Mouse (Mus musculus): ENCODE results near the gene Rgs8.

The Rgs8 gene

DNA sequence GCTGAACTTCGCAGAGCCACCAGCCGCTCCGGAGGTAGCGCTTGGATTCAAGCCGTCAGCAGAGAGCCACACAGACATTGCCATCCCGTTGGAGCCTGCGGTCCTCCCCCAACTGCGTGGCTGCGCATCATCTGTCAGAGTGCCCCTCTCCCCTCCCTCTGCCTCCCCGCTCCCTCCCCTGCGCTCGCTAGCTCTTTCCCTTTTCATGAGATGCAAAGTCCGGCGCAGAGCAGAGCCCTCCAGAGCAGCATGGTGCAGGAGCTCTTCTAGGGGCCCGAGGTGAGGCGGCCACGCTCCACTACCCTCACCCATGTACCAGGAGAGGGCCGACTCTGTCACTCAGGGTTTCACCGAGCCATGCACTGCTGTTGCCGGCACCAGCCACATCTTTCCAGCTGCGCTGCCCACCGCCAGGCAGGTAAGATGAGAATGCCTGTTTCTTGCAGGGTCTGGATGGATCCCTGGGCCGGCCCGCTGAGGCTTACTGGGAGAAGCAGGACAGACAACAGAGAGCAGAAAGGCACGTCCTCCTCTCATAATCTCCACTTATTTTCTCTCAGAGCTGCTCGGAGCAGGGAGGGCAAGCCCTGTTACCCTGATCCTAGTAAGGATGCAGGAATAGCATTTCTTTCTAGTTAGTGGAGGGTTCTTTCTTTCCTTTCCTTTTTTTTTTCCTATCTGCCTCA lies at the start of gene Rgs8:
Gene Rgs8 (plus strand): TSS at position 88 of the 686 bp plus-strand sequence.
- ATAC-seq (ENCODE audit: insufficient number of reproducible peaks, low FRiP score, low TSS enrichment) = peak; percentile 84

DNA sequence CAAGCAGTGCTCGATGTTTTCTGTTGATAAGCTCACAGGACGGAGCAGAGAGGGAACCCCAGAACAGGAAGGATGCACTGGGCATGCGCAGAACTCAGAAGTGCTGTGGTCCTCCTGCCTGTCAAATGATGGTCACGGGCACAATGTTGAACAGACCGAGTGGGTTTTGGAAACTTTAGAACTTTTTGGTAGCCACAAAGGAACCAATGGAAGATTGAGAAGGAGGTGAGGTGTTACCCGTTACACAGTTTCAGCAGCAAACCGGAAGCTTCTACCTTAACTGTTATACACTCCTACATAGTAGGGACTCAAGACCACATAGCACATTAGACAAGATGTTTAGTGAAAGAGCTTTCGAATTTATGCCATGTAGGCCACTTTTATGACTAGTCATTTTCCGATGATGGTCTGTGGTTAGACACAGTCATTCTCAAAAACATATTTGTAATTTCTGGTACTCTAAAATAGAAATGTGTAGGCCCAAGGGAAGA lies 35.4 kb upstream of the Rgs8 start:
- no peak for ATAC-seq (ENCODE audit: insufficient number of reproducible peaks, low FRiP score, low TSS enrichment)

DNA sequence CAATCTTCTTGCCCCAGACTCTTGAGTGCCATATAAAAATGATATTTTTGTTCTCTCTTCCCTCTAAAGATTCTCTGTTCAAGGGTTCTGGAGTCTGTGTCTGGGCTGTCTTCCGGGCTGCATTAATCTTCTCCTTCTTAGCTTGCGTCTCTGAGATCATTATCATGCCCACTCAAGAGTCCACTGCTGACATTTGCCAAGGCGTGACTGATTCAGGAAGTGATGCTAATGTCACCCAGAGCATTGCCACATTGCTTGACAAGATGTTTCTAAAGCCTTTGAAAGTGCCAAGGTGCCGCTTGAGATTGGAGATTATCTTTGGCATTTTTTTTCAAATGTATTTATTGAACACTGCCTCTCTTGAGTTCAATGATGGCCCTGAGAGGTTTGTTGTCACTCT lies 29.8 kb upstream of the Rgs8 start:
- ATAC-seq (ENCODE audit: insufficient number of reproducible peaks, low FRiP score, low TSS enrichment) = no peak

DNA sequence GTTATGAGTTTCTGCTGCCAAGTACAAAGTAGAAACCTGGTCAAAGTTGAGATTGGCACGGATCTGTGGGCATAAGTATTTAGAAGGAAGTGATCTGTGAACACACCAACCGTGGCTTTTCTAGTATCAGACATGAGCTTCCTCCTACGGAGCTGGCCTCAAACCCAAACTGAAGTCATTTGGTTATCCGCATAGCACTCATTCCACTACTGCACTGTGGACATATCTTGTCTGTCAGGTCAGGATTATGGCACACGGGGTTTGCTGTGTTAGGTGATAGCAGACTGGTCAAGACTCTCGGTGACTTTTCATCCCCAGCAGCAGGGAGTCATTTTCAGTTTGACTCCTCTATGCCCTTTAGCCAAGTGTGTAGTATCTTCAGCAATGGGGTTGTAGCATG lies 20.1 kb upstream of the Rgs8 start:
- ATAC-seq (ENCODE audit: insufficient number of reproducible peaks, low FRiP score, low TSS enrichment) = no peak

DNA sequence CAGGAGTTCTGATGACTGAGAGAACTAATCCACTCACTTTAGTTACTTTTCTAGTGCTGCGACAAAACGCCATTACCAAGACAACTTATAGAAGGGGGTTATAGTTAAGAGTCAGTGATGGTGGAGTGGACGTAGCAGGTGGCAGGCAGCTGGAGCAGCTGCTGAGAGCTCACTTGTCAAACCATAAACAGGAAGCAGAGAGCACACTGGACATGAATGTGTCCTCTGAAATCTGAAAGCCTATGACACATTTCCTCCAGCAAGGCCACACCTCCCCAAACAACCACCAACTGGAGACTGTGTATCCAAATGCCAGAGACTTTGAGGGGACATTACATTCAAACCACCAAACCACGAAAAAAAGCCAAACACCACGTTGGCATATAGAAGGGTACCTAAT lies 17.8 kb upstream of the Rgs8 start:
- no peak for ATAC-seq (ENCODE audit: insufficient number of reproducible peaks, low FRiP score, low TSS enrichment)

DNA sequence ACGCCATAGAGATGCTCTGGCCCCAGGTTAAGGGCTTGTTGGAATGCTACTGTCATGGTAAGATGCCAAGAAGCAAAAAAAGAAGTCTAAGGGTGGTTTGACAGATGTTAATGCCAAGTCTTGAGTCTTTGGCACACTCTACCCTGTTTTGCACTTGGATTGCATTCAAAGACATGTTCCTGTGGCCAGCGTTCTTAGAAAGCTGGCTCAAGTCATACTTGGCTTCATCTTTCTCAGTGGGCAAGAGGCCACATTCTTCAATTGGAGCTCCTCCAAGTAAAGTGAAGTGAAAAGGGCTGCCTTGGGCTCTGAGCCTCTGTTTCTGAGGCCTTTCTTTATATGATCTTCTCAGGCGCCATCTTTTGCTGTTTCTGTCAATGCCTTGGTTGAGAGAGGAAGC lies 17.3 kb upstream of the Rgs8 start:
- no peak for ATAC-seq (ENCODE audit: insufficient number of reproducible peaks, low FRiP score, low TSS enrichment)

DNA sequence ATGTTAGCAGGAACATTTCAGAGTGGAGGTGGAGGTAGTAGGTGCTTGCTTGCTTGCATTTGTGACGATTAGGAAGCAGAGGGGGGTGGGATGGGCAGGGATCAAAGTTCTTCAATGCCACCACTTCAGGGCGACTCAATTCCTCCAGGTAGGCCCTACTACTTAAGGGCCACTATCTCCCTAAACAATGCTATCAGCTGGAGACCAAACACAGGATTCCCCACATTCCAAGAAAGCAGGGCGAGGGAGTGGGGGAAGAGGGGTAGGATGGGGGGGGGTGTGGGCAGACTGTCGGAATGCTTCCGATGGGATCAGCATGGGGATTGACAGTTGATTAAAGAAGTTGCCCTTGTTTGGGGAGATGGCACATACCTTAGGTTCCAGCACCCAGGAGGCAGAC lies 16.0 kb upstream of the Rgs8 start:
- ATAC-seq (ENCODE audit: insufficient number of reproducible peaks, low FRiP score, low TSS enrichment) = no peak

DNA sequence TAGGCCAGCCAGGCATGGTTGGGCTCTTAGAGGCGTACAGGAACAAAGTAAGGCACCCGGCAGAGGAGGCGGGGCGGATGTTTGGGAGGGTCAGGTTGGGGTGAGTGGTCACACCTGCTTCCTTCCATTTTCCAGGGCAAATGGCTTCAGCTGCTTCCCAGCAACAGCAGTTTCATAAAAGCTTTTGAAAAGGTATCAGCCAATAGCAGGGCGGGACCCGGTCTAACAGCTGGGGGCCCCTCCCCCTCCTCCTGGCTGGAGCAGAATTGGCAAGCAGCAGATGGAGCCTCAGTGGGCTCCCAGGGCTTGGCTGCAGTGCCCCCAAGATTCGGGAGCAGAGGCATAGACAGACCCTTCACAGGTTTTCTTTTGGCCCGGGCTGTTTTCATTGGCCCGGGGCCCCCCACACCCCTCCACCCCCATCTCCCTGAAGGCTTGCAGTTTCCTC lies 11.3 kb upstream of the Rgs8 start:
- no peak for ATAC-seq (ENCODE audit: insufficient number of reproducible peaks, low FRiP score, low TSS enrichment)

DNA sequence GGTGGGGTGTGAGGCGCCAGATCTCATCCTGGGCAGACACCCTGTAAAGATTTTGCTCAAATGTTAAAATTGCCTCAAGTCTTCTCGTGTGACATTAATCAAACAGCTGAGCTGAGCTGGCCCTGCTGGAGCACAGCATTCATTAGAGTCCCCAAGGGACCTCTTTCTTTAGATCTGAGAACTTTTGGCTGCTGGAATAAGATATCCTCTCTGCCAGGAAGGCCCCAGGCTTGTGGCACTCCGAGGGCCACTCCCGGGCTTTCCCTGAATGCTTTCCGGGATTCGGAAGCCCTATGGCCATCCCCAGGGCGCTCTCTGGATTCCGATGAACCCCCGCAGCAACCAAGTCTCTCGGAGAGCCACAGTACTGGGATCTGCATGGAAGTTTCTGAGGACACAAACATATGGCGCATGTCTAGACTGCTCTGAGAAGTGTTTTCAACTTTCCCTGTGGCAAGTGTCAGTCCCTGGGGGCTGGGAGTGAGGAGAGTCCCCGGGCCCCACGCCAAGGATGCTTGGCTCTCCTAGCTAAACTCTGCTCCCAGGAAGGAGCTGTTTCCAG lies 10.8 kb upstream of the Rgs8 start:
- ATAC-seq (ENCODE audit: insufficient number of reproducible peaks, low FRiP score, low TSS enrichment) = no peak

DNA sequence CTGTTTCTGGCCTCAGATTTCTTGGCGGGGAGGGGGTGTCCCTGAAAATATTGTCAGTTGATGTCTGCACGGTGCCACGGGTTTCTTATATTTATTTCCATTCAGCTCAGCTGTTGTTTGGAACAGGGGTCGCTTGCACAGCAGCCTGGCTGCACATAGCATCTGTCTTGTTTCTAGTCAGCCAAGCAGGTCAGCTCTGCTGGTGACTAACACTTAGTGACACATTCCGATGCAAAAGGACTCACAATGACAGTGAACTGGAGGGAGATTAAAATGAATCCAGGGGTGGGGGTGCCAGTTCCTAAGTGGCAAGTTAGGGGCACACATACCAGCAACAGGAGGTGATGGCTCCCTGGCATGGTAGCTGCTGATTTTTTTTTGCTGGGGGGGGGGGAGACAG lies 849 bp downstream of the Rgs8 start:
- no peak for ATAC-seq (ENCODE audit: insufficient number of reproducible peaks, low FRiP score, low TSS enrichment)

DNA sequence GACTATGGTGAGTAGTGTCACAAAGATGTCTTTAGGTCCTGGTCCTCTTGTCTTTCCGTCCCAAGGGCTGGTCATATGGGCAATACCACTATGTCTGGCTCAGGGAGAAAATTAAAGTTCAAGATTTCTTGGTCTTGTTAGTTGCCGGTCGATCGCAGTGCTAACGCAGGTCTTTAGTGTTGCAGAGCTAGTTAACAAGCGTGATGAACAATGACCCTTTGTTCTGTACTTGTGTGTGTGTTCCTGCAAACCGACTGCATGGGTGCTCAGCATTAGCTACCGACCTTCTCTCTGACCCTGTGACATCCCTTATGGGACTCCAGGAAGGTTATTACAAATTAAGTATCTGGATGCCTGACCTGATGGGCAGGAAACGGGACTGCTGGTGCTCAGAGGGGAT lies 6.8 kb downstream of the Rgs8 start:
- ATAC-seq (ENCODE audit: insufficient number of reproducible peaks, low FRiP score, low TSS enrichment) = no peak

DNA sequence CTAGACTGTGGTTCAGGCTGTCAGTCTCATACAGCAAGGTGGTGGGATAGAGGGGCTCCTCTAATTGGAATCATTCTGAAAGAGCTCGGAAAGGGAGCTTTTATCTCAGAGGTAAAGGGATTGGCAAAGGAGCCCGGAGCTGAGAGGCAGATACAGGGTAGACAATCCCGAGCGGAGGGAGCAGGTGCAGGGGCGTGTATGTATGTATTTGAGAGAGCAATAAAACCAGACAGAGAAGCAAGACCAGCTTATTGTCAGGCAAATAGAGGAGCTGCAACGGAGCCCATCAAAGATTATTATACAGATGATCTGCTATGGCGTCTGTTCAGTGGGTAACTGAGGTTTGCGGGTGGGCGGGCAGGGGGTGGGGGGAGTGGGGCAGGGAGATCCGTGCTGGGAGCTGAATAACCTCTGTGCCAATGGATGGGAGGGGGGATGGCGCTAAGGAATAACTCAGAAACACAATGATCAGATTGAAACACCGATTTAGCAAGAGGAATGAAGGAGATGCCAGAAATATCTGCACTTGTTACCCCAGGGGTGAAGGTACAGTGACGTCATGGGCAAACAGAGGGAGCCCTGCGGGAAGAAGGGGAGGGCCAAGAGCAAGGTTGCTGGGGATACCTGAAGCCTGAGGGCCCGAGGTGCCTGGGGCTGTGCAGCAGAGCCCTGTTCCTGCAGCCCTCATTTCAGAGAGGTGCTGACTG lies 8.3 kb downstream of the Rgs8 start:
- no peak for ATAC-seq (ENCODE audit: insufficient number of reproducible peaks, low FRiP score, low TSS enrichment)

DNA sequence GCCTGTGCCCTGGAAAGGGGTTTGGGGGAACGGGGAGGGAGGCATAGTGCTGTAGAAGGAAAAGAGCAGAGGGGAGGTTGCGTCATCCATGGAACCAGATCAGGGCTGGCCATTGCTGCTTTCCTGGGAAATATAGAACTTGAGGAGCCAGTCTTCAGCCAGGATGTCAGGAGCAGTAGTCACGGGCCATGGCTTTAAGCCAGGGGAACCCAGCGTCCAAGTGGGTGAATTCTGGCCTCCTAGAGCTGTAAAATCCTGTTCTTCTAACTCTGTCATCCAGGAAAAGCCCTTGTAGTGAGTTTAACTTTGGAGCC lies 8.8 kb downstream of the Rgs8 start:
- no peak for ATAC-seq (ENCODE audit: insufficient number of reproducible peaks, low FRiP score, low TSS enrichment)

DNA sequence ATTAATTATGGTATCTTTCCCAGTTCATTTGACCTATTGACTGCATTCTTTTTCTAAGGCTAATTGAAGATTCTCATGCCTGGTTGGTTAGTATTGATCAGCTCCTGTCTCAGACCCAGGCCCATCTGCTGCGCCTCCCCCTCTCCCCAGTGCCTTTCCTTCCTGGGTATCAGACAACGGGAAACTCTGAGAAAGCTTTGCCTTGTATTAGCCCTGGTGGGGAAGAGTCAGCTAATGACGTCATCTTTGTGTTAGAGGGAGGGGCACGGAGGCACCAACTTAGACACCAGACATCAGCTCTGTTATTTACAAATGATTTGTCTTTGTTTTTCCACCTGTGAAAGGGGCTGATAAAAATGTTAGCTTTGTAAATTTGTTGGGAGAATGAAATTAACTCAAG lies 9.5 kb downstream of the Rgs8 start:
- ATAC-seq (ENCODE audit: insufficient number of reproducible peaks, low FRiP score, low TSS enrichment) = no peak

DNA sequence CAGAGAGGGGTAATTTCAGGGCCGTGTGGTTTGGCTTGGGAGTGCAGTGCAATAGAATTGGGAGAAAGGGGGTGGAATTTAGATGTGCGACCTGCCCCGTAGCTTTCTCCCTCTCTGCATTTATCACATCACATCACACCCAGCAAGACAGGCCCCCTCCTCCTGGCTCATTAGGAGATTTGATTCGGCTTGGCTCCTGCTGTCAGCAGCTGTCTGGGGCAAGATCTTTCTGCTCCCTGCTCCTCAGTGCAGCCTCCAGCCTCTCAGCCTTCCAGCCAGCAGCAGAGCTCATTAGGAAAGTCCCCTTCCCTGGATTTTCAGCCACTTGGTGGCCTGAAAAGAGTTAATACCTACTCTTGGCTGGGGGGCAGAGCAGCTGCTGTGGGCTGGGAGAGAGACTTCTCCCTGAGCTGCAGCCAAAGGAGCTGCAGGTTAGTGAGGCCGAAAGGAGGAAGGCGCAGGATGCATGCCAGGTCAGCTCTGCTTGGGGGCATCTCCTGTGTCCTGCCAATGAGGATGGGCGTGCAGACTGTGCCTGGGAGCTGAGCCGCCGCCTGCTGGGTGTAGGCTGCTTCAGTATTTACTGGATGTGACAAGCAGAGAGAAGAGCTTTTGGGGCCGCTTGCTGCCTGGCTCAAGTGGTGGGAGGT lies 12.4 kb downstream of the Rgs8 start:
- peak; percentile 73 for ATAC-seq (ENCODE audit: insufficient number of reproducible peaks, low FRiP score, low TSS enrichment)

DNA sequence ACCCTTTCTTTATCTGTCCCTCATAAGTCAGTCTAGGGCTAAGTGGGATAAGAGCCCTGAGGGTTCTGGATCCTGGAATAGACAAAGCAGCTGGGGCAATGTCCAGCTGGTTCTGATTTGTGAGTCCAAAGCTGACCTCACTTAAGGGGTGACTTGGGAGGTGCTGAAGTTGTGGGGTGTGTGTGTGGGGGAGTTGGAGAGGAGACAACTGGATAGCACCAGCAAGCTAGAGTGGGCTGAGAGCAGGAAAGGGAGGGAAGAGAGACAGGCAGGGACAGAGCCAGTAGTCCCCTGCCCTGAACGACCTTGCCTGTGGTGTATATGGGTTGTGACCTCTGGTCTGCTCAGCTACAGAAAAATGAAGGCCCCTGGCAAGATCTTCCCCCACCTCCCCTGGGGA lies 13.4 kb downstream of the Rgs8 start:
- ATAC-seq (ENCODE audit: insufficient number of reproducible peaks, low FRiP score, low TSS enrichment) = no peak

DNA sequence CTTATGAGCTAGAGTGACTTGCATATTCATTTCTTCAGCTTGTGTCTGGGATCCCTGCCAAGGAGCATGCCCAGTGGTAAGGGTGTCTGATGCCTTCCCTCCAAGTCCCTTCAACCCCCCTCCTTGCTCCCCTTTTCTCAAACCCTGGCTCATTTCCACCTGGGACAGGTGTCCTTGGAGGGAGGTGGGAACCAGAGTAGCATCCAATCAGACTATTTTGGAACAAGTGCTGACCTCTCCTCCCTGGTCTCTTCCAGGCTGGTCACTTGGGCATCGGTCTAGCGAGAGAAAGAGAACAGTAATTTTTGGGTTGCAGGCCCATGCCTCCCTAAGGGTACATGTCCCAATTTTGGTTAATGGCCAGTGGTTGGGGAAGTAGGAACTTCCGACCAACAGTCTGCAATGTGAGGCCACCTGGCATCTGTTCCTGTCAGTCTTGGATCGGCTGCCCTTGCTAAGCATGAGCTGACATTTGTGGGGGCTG lies 14.5 kb downstream of the Rgs8 start:
- peak; percentile 47 for ATAC-seq (ENCODE audit: insufficient number of reproducible peaks, low FRiP score, low TSS enrichment)

DNA sequence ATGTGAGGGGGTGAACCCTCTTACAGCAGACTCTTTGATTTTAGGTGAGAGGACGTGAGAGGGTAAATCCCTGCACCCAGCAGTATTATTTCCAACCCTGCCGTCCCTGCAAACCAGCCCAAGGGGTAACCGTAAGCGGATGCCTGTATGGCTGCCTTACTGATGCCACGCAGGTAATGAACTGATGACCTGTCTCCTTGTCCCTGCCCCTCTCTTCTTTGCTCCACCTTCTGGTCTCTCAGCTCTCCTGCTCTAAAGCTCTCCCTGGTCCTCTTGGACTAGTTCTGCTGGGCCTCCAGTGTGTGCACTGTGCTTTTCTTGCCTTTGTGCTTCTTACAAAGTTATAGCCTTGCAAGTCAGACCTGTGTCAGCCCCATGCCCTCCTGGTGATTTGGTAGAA lies 15.0 kb downstream of the Rgs8 start:
- 0 out of 2 replicates have a peak, but pooled peaks have one; percentile 11 for ATAC-seq (ENCODE audit: insufficient number of reproducible peaks, low FRiP score, low TSS enrichment)

DNA sequence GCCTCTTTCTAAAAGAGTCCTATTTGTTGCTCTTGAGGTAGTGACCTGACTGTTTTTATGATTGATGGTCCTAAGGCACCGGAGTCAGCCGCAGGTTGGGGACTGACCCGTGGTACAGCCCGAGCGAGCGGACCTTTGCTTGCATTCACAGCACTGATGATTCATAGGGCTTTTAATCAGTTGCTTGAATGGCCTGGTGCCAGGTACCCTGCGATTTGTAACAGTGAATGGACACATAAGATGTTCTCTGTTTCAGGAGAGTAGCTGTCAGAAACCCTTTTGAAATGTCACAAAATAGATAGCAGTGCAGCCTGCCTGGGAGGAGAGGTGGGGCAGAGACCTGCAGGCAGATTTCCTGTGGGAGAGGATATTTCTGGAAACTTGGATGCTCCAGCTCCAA lies 16.3 kb downstream of the Rgs8 start:
- no peak for ATAC-seq (ENCODE audit: insufficient number of reproducible peaks, low FRiP score, low TSS enrichment)

DNA sequence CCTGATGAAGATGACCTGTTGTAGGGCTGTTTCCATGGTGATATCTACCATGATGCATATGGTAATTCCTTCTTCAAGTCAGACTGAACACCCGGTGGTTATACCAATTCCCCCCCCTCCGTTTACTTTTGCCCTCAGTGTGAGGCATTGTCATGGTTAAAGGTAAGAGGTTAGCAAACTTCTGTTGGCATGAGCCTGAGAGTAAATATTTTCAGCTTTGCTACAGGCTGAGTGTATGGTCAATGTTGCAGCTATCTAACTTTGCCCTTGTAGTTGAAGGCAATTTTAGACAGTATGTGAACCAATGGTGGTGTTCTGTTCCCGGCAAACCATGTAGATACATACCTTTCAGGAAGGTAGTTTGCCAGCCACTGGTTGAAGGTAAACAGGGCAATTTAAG lies 16.9 kb downstream of the Rgs8 start:
- no peak for ATAC-seq (ENCODE audit: insufficient number of reproducible peaks, low FRiP score, low TSS enrichment)

DNA sequence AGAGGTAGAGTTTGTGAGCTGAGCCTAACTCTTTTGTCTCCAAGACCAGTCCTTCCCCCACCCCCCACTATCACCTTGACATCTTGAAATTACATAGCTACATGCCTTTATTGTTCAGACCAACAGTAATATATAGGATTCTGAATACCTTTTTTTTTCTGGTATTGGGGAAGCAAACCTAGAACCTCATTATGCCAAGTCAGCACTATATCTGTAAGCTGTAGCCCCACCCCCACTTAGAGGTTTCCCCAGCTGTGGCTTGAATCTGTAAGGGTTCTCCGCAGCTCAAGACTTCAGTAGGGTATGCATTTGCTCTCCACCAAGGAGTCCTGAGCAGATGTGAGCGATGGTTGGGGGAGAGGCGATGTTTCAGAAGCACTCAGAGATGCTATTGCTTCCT lies 18.5 kb downstream of the Rgs8 start:
- ATAC-seq (ENCODE audit: insufficient number of reproducible peaks, low FRiP score, low TSS enrichment) = no peak

All from cerebellum, adult (tissue).